In the genomic region with DNA sequence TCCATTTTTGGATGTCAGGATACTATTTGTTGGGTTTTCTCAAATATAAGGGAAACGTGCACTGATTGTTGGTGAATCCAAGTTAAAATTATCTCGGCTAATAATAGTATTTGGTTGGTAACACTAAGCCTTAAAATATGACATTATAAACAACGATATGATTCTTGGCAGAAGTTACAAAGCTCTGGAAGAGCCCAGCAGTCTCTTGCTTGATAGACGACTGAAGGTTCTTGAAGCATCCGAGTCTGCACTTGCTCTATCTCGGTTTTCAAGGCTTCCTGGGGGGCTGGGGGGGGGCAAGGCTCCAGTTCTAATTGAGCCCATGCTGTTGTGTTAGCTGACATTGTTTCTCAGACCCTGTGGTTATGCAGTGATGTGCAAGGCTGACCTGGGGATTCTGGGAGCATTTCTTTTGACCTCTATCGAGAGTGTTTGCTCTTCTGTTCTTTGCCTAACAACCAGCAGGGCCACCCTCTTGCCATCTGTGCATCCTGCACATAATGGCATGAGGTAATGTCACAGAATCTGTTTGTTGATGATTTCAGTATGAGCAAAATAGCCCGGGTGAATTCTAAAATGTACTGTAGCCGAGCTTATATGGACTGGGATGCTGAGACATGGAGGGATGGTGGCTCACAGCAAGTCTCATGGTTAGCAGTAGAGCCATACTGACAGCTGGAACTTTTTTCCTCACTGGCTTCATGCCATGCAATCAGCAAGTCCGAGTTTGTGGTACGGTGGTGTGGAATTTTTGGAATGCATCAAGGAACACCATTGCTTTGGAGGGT, we compare ENCODE assay signal across 9 mouse cellular contexts. TPM values are rescaled to one million over a fixed set of nuclear protein-coding genes. Genes with fewer than 3 reads are reported as not detected.
DNase-seq lines count a peak whose midpoint lies in the region; ATAC-seq lines count a peak whose summit lies in the region.
"Had no signal": no experiment of that assay in that cellular context is flagged by ENCODE, and none has a peak within 500 bp of the region (broad histone marks: within the 10 kb centered on the region; RNA-seq: fewer than 3 reads in every experiment).

No protein-coding gene starts in this region.

- peak; percentile 46; the same call in 1 of the 2 replicates for ATAC-seq in forebrain, embryonic 14.5 days
- ATAC-seq in midbrain, embryonic 11.5 days (ENCODE audit: low FRiP score), result no peak
- no peak for ATAC-seq in stomach, embryonic 15.5 days (ENCODE audit: insufficient read depth, low FRiP score, low read depth)
- ATAC-seq in erythroid progenitor cell, adult 5-6 weeks (replicated peaks; ENCODE audit: low FRiP score, poor library complexity, severe bottlenecking), result no peak

- H3K4me3 ChIP-seq in forebrain, embryonic 14.5 days (ENCODE audit: low read depth, low read length), result no peak overlapping the region
- H3K4me3 ChIP-seq in forebrain, embryonic 10.5 days, result no peak overlapping the region
- no peak overlapping the region for H3K4me3 ChIP-seq in midbrain, embryonic 11.5 days (ENCODE audit: low read depth, low read length)
- H3K4me3 ChIP-seq in midbrain, embryonic 10.5 days, result no peak overlapping the region
- H3K4me3 ChIP-seq in stomach, embryonic 15.5 days (replicated peaks), result no peak overlapping the region
- H3K4me3 ChIP-seq: midbrain, embryonic 12.5 days had no signal

- no peak overlapping the region for H3K4me2 ChIP-seq in forebrain, embryonic 14.5 days (ENCODE audit: low read length)
- H3K4me2 ChIP-seq in midbrain, embryonic 11.5 days, result no peak overlapping the region
- H3K4me2 ChIP-seq in stomach, embryonic 15.5 days, result peak overlapping the region; percentile 17; the same call in 1 of the 2 replicates
- H3K4me2 ChIP-seq: midbrain, embryonic 12.5 days had no signal

- peak; percentile 29 for DNase-seq in forebrain, embryonic 14.5 days (ENCODE audit: low spot score)
- DNase-seq in forebrain, embryonic 10.5 days (ENCODE audit: extremely low spot score, low spot score), result no peak
- DNase-seq in midbrain, embryonic 11.5 days (ENCODE audit: low spot score, missing footprints), result peak; percentile 6
- no peak for DNase-seq in midbrain, embryonic 10.5 days (ENCODE audit: low spot score)
- DNase-seq in heart, postnatal 4 days, result peak; percentile 44
- no peak for DNase-seq in frontal cortex, postnatal 10 days (ENCODE audit: low spot score in 2 of 2)

- H3K9me3 ChIP-seq in forebrain, embryonic 14.5 days (replicated peaks; ENCODE audit: control insufficient read depth, low read length), result no peaks in the 10 kb centered on the region
- no peaks in the 10 kb centered on the region for H3K9me3 ChIP-seq in forebrain, embryonic 10.5 days
- no peaks in the 10 kb centered on the region for H3K9me3 ChIP-seq in midbrain, embryonic 11.5 days (ENCODE audit: control insufficient read depth, low read length)
- no peaks in the 10 kb centered on the region for H3K9me3 ChIP-seq in midbrain, embryonic 10.5 days (replicated peaks)
- no peaks in the 10 kb centered on the region for H3K9me3 ChIP-seq in stomach, embryonic 15.5 days
- H3K9me3 ChIP-seq: midbrain, embryonic 12.5 days had no signal

- H3K4me1 ChIP-seq in forebrain, embryonic 14.5 days (ENCODE audit: control insufficient read depth, insufficient read depth, low read length), result peaks cover 6% of the 10 kb centered on the region; the same call in 1 of the 2 replicates
- peaks cover 8% of the 10 kb centered on the region; the same call in 1 of the 2 replicates for H3K4me1 ChIP-seq in forebrain, embryonic 10.5 days
- no peaks in the 10 kb centered on the region for H3K4me1 ChIP-seq in midbrain, embryonic 11.5 days (ENCODE audit: control insufficient read depth, insufficient read depth, low read length)
- peaks cover 5% of the 10 kb centered on the region for H3K4me1 ChIP-seq in midbrain, embryonic 10.5 days
- H3K4me1 ChIP-seq in stomach, embryonic 15.5 days, result peaks cover 6% of the 10 kb centered on the region; the same call in 1 of the 2 replicates

- no peaks in the 10 kb centered on the region for H3K27me3 ChIP-seq in forebrain, embryonic 14.5 days (replicated peaks; ENCODE audit: control insufficient read depth, insufficient read depth, low read length)
- no peaks in the 10 kb centered on the region for H3K27me3 ChIP-seq in forebrain, embryonic 10.5 days (ENCODE audit: poor library complexity, severe bottlenecking)
- H3K27me3 ChIP-seq in midbrain, embryonic 11.5 days (ENCODE audit: control insufficient read depth, insufficient read depth, low read length), result no peaks in the 10 kb centered on the region
- no peaks in the 10 kb centered on the region for H3K27me3 ChIP-seq in midbrain, embryonic 10.5 days (ENCODE audit: low read depth, poor library complexity, severe bottlenecking)
- H3K27me3 ChIP-seq in stomach, embryonic 15.5 days (replicated peaks), result no peaks in the 10 kb centered on the region
- H3K27me3 ChIP-seq: midbrain, embryonic 12.5 days had no signal

- H3K27ac ChIP-seq in forebrain, embryonic 14.5 days (ENCODE audit: low read depth, low read length), result no peak overlapping the region; the same call in 1 of the 2 replicates
- H3K27ac ChIP-seq in forebrain, embryonic 10.5 days, result no peak overlapping the region
- H3K27ac ChIP-seq in midbrain, embryonic 11.5 days (ENCODE audit: low read depth, low read length), result no peak overlapping the region
- H3K27ac ChIP-seq in midbrain, embryonic 10.5 days (replicated peaks), result no peak overlapping the region
- H3K27ac ChIP-seq in stomach, embryonic 15.5 days, result no peak overlapping the region
- H3K27ac ChIP-seq: midbrain, embryonic 12.5 days had no signal

- WGBS in forebrain, embryonic 14.5 days, result 57% methylated on average over 11 of the region's 11 CpGs
- 77% methylated on average over 11 of the region's 11 CpGs for WGBS in forebrain, embryonic 10.5 days
- 73% methylated on average over 11 of the region's 11 CpGs for WGBS in midbrain, embryonic 11.5 days
- WGBS in midbrain, embryonic 10.5 days, result 71% methylated on average over 11 of the region's 11 CpGs
- 30% methylated on average over 11 of the region's 11 CpGs for WGBS in stomach, embryonic 15.5 days

- no peak overlapping the region for H3K9ac ChIP-seq in forebrain, embryonic 14.5 days (ENCODE audit: low read length)
- H3K9ac ChIP-seq in midbrain, embryonic 11.5 days (ENCODE audit: low read length), result no peak overlapping the region
- no peak overlapping the region for H3K9ac ChIP-seq in stomach, embryonic 15.5 days
- H3K9ac ChIP-seq: midbrain, embryonic 12.5 days had no signal

- H3K36me3 ChIP-seq in forebrain, embryonic 14.5 days (ENCODE audit: control insufficient read depth, insufficient read depth, low read length), result no peaks in the 10 kb centered on the region
- no peaks in the 10 kb centered on the region for H3K36me3 ChIP-seq in forebrain, embryonic 10.5 days (replicated peaks)
- no peaks in the 10 kb centered on the region for H3K36me3 ChIP-seq in midbrain, embryonic 11.5 days (ENCODE audit: control insufficient read depth, insufficient read depth, low read length)
- H3K36me3 ChIP-seq in midbrain, embryonic 10.5 days, result no peaks in the 10 kb centered on the region
- H3K36me3 ChIP-seq in stomach, embryonic 15.5 days, result no peaks in the 10 kb centered on the region
- H3K36me3 ChIP-seq: midbrain, embryonic 12.5 days had no signal

RNA-seq across cellular contexts. Expression of a gene that starts 28.6 kb away (rescaled TPM):
- polyA plus RNA-seq in forebrain, embryonic 14.5 days (2014; fragmentation: Nextera tagmentation; extraction: Ambion mirVana), result 2.6 and 2.7 TPM in 2 replicates
- polyA plus RNA-seq in forebrain, embryonic 10.5 days (2016; fragmentation: Nextera tagmentation; extraction: Ambion mirVana), result 1.3 and 2.1 TPM in 2 replicates
- polyA plus RNA-seq in midbrain, embryonic 11.5 days (2014; fragmentation: Nextera tagmentation; extraction: Ambion mirVana), result 2.5 and 2.6 TPM in 2 replicates
- 1.9 and 2.0 TPM in 2 replicates for polyA plus RNA-seq in midbrain, embryonic 10.5 days (2016; fragmentation: Nextera tagmentation; extraction: Ambion mirVana)
- total RNA-seq in heart, postnatal 4 days (2021), result 1 to 10 TPM in 1 of 2 experiments, under 1 TPM in 1; 0.60 to 1.0 TPM
- 2.5 and 2.8 TPM in 2 replicates for polyA plus RNA-seq in stomach, embryonic 15.5 days (2015; fragmentation: Nextera tagmentation; extraction: Ambion mirVana)
- total RNA-seq in erythroid progenitor cell, adult 5-6 weeks (2015; ENCODE audit: low replicate concordance), result not detected in 2 replicates
- total RNA-seq in erythroid progenitor cell, adult 5-6 weeks (2017; ENCODE audit: low replicate concordance), result not detected in 2 replicates

RNA-seq across cellular contexts. Expression of a gene that starts 32.4 kb away (rescaled TPM):
- polyA plus RNA-seq in forebrain, embryonic 14.5 days (2014; fragmentation: Nextera tagmentation; extraction: Ambion mirVana), result 18.7 and 23.0 TPM in 2 replicates
- 5.5 and 5.6 TPM in 2 replicates for polyA plus RNA-seq in forebrain, embryonic 10.5 days (2016; fragmentation: Nextera tagmentation; extraction: Ambion mirVana)
- 7.2 and 7.7 TPM in 2 replicates for polyA plus RNA-seq in midbrain, embryonic 11.5 days (2014; fragmentation: Nextera tagmentation; extraction: Ambion mirVana)
- polyA plus RNA-seq in midbrain, embryonic 10.5 days (2016; fragmentation: Nextera tagmentation; extraction: Ambion mirVana), result 5.3 and 6.4 TPM in 2 replicates
- 1 to 10 TPM; 2.4 TPM for total RNA-seq in heart, postnatal 4 days (2021)
- polyA plus RNA-seq in stomach, embryonic 15.5 days (2015; fragmentation: Nextera tagmentation; extraction: Ambion mirVana), result 9.3 and 10.7 TPM in 2 replicates
- total RNA-seq in erythroid progenitor cell, adult 5-6 weeks (2015; ENCODE audit: low replicate concordance), result 0.42 TPM in 1 of 2 replicates, not detected in the other
- not detected in 2 replicates for total RNA-seq in erythroid progenitor cell, adult 5-6 weeks (2017; ENCODE audit: low replicate concordance)

Comparison
In these comparisons a context has a peak if more than half of its experiments do, and no peak if none do; other contexts are left out.
1. DNase-seq: peak in forebrain, embryonic 14.5 days (single experiment), midbrain, embryonic 11.5 days (single experiment) and heart, postnatal 4 days (single experiment); none in forebrain, embryonic 10.5 days (single experiment), midbrain, embryonic 10.5 days (single experiment) and frontal cortex, postnatal 10 days (0 of 2).